ENCODE assay signal across 23 mouse cellular contexts in the genomic region with DNA sequence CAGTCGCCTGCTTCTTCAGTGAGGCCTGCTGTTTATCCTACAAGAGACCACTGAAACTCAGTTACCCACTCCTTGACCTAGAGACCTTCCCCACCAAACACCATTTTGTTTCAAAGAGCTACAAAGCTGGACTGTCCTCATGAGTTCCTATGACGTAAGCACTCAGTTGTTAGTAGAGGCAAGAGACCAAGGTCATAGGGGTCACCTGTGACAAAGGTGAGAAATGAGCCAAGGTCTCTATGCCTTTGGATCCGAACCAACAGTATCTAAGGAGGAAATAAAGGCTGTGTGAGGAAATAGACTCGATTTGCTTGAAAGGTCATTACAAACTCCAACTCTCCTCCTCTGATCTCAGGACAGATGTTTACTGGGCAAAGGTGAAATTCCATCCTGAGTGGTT. TPM values are rescaled to one million over a fixed set of nuclear protein-coding genes. Genes with fewer than 3 reads are reported as not detected.
"Had no signal": no experiment of that assay in that cellular context is flagged by ENCODE, and none has a peak within 500 bp of the region (broad histone marks: within the 10 kb centered on the region; RNA-seq: fewer than 3 reads in every experiment).

No protein-coding gene starts in this region.

- H3K27ac ChIP-seq: heart, adult 2 months; heart, embryonic 13.5 days; heart, embryonic 15.5 days; hindbrain, embryonic 13.5 days; hindbrain, embryonic 15.5 days; hindbrain, postnatal 0 days; limb, embryonic 13.5 days; limb, embryonic 15.5 days; liver, embryonic 13.5 days; liver, embryonic 15.5 days had no signal

- H3K27me3 ChIP-seq: heart, embryonic 15.5 days; hindbrain, embryonic 13.5 days; hindbrain, embryonic 15.5 days; limb, embryonic 13.5 days; limb, embryonic 15.5 days had no signal

- H3K4me2 ChIP-seq: heart, embryonic 11.5 days; heart, embryonic 13.5 days; heart, embryonic 15.5 days; hindbrain, embryonic 13.5 days; hindbrain, embryonic 15.5 days; limb, embryonic 13.5 days; limb, embryonic 15.5 days; liver, embryonic 13.5 days; liver, embryonic 15.5 days had no signal

- H3K4me3 ChIP-seq: heart, adult 2 months; heart, embryonic 13.5 days; heart, embryonic 15.5 days; hindbrain, embryonic 13.5 days; hindbrain, embryonic 15.5 days; limb, embryonic 13.5 days; limb, embryonic 15.5 days; liver, embryonic 13.5 days; liver, embryonic 15.5 days had no signal

- H3K4me1 ChIP-seq: heart, embryonic 13.5 days; heart, embryonic 15.5 days; hindbrain, embryonic 13.5 days; hindbrain, embryonic 15.5 days; limb, embryonic 13.5 days; limb, embryonic 15.5 days had no signal

- H3K36me3 ChIP-seq: heart, embryonic 13.5 days; heart, embryonic 15.5 days; hindbrain, embryonic 13.5 days; hindbrain, embryonic 15.5 days; limb, embryonic 13.5 days; limb, embryonic 15.5 days; liver, embryonic 13.5 days; liver, embryonic 15.5 days had no signal

- DNase-seq: gastrocnemius, postnatal 14 days; gastrocnemius, postnatal 36 days; heart, adult 11 months; heart, adult 2 months; heart, postnatal 14 days; heart, postnatal 36 days; kidney, adult 11 months; kidney, postnatal 10 days; kidney, postnatal 36 days; layer of hippocampus, adult 9-11 months; layer of hippocampus, postnatal 36 days; left cerebral cortex, postnatal 4 days; liver, embryonic 13.5 days had no signal

- H3K9me3 ChIP-seq: heart, embryonic 15.5 days; hindbrain, embryonic 13.5 days; hindbrain, embryonic 15.5 days; limb, embryonic 15.5 days; liver, embryonic 13.5 days; liver, embryonic 15.5 days had no signal

- ATAC-seq: hindbrain, postnatal 0 days; intestine, embryonic 16.5 days had no signal

- H3K9ac ChIP-seq: heart, embryonic 13.5 days; heart, embryonic 15.5 days; hindbrain, embryonic 13.5 days; hindbrain, embryonic 15.5 days; limb, embryonic 13.5 days; limb, embryonic 15.5 days; liver, embryonic 13.5 days; liver, embryonic 15.5 days had no signal

RNA-seq across cellular contexts. Expression of a gene that starts 48.9 kb away (rescaled TPM):
- polyA plus RNA-seq: hindbrain, embryonic 15.5 days had no signal
